Mouse (Mus musculus) large intestine, adult 2 months (tissue): ENCODE results near the gene Trappc6a. TPM values are rescaled to one million over a fixed set of nuclear protein-coding genes. Genes with fewer than 3 reads are reported as not detected.

ENCODE experiments used
- DNase-seq: peaks from one replicate; pipeline ENCODE4 v3.0.0-alpha.2; 2012; ENCODE audit warnings: low read depth, low spot score
- WGBS: fragments of 180-500 bp; shearing (Covaris S2); methylation state at CpG from one replicate; pipeline ENCODE4 v1.1.7; 2018; 5-methylcytosine and 5-hydroxymethylcytosine counted together
- polyA plus RNA-seq: library from polyadenylated mRNA; depleted of rRNA; stranded (reverse); fragments of >200 nt; gene quantifications from 2 replicates; pipeline ENCODE4 v1.2.3, GENCODE M21; 2012

Trappc6a gene
- polyA plus RNA-seq, 1 experiment: 108 TPM

DNA sequence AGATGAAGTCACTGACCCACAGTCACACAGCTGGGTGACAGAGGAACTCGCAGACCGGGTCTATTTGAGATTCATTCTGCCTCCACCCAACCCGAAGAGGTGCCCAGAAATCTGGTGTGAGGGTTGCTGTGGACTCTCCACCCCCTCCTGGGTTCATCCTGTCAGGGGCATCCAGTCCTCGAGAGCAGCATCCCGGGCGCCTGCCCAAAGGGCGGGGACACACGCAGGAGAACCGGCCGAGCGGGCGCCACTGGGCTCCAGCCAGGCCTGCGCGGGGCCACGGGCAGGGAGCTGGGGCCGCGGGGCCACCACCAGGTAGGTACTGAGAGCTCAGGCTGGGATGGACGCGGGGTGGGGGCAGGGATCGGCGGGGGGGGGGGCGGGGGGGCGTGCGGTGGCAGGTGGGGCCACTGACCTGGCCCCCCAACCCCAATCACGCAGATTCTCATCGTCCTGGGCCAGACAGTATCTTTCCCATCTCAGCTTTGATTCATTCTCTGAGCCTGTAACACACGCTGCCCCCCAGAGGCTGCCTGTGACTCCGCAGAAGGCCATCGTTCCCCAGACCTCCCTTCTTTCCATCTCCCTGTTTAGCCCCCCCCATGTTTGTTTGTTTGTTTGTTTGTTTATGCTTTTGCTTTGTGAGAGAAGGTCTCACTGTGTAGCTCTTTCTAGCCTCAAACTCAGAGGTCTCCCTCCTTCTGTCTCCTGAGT lies 9.6 kb downstream of the Trappc6a start, which contains the start of gene Nkpd1:
Gene Nkpd1, plus strand, starts transcription at position 187 of the 714 bp plus-strand sequence.
- WGBS: under 1% methylated on average over 20 of the region's 29 CpGs
- DNase-seq: no peak

DNA sequence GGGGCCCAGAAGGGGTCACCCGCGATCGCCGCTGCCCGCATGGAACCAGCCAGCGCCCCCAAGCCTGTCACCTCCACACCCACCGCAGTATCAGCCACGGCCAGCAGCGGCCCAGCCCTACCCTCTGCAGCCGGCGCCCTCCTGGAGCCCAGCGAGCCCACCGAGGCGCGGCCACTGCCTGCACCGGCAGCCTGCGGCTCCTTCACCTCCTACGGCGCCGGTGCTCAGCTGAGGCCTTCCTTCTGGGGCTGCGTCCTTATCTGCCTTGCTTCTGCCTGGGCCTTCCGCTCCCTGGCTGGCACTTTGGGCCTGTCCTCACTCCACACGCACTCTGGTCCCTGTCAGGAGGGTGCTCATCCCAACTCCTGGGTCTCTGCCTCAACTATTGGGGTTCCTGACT lies 11.8 kb downstream of the Trappc6a start:
- DNase-seq: no peak
- 20% methylated on average over 23 of the region's 23 CpGs for WGBS

DNA sequence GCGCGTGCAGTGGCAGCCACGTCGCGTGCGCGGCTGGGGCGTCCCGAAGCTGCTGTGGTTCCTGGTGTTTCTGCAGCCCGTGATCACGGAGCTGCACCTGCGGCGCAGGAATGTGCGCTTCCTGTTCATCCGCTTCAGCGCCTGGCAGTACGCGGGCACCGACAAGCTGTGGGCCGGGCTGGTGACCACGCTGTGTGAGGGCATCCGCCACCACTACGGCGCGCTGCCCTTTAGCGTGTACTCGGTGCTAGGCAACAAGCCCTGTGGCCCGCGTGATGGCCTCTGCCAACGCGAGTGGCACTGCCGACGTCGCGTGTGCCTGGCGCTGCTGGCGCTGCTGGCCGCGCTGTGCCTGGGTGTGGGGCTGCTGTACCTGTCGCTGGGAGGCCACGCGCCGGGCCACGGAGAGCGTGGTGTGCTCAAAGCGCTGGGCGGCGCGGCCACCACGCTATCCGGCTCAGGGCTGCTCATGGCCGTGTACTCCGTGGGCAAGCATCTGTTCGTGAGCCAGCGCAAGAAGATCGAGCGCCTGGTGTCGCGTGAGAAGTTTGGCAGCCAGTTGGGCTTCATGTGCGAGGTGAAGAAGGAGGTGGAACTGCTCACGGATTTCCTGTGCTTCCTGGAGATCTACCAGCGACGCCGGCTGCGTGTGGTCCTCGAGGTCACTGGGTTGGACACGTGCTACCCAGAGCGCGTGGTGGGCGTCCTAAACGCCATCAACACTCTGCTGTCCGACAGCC lies 15.0 kb downstream of the Trappc6a start:
- no peak for DNase-seq
- 4% methylated on average over 72 of the region's 72 CpGs for WGBS

DNA sequence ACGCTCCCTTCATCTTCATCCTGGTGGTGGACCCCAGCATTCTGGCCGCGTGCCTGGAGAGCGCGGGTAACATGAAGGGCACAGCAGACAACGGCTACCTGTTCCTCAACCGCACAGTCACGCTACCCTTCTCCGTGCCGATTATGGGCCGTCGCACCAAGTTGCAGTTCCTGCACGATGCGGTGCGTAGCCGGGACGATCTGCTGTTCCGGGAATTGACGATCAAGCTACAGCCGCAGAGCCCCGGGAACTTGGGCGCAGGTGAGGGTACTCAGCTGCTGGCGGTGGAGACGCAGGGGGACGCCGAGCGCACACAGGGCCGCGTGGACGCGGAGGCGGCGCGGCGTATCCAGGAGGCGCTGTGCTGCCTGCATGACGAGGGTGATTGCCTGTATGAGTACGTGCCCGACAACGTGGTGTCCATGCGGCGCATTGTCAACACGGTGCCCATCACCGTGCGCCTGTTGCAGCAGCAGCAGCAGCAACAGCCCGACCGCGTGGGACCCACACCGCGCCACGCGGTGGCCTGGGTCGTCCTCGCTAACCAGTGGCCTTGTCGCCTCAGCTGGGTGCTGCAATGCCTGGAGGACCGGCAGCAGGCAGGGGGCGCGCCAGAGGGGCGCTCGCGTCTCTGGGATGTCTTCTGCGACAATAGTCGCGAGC lies 15.7 kb downstream of the Trappc6a start:
- under 1% methylated on average over 64 of the region's 64 CpGs for WGBS
- no peak for DNase-seq

DNA sequence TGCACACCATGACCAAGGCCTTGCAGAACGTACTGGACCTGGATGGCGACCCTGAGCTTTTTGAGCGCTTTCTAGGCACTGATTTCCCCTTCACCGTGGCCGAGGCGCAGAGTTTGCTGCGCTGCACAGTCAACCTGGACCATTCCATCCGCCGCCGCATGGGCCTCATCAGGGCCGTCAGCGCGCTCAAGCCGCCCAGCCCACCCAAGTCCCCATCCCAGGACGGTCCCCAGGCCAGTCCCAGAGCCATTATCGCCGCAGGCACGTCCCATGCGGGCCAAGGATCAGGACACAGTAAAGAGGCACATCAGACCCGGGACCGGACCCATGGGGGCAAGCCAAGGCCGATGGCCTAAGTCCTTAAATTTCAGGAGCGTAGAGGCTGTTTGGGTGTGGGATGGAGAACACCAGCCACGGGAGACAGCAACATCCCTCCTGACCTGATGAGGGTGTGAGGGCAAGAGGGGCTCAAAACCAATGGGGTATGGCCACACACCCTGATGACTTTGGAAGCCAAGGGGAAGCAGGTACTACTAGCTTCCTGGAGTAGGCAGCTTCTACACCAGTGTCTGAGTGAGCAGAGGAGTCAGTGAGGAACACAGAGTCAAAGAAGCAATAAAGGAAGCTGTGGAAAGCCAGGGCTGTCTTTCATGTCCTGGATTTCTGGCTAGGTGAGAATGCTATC lies 16.4 kb downstream of the Trappc6a start:
- WGBS: 19% methylated on average over 24 of the region's 24 CpGs

DNA sequence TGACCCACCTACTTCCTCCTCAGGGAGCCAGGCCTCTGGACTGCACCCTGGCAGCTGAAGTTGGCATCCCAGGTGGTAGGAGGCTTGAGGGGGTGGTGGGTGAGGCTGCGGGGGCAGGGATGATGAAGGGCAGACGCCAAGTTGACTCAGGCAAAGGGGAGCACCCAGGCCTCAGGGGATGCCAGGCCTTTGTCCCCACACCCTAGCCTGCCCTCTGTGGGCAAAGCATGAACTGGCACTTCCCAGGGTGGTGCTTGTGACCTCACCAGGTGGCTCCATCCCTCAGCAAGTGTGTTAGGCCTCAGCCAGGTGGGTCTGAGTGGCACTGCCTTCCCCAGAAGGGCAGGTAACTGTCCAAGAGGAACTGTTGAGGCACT lies 16.9 kb downstream of the Trappc6a start:
- WGBS: 44% methylated on average over 2 of the region's 2 CpGs
- no peak for DNase-seq

More for the DNA sequence above, 16.4 kb downstream of the Trappc6a start:
- DNase-seq: no peak

DNA sequence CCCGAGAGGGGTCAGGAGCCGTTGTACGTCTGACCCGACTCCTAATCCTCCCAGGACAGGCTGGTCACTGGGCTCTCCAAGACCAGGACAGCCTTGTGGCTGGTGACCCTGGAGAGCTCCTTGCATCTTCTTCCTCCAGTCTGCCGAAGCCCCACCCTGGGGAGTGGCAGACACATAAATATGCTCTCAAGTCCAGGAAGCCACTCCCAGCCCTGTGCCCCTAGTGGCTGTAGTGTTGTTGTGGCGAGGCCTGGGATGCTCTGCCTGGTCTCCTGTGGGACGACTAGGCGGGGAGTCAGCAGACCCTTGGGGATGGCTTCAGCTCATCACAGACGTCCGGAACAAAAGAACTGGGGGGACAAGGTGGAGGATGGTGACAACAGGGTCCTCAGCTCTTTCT lies 22.9 kb downstream of the Trappc6a start:
- 37% methylated on average over 10 of the region's 10 CpGs for WGBS

DNA sequence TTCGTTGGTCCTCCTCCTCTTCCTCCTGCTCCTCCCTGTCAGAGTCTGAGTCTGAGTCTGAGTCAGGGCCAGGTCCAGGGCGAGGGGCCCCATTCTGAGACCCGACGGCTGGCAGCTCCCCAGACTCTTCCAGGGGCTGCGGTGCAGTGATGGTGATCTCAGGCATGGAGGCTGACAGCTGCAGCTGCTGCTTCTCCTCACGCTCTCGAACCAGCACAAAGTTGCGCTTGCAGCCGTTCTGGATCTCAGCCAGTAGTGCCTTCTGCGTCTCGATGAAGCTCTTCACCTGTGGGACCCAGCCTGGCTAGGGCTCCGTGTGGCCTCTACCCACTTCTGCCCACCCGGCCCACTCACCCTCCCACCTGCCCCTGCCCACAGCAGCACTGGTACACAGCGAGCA lies 24.0 kb downstream of the Trappc6a start:
- 81% methylated on average over 14 of the region's 14 CpGs for WGBS
- no peak for DNase-seq

More for the DNA sequence above, 22.9 kb downstream of the Trappc6a start:
- peak; percentile 72 for DNase-seq

DNA sequence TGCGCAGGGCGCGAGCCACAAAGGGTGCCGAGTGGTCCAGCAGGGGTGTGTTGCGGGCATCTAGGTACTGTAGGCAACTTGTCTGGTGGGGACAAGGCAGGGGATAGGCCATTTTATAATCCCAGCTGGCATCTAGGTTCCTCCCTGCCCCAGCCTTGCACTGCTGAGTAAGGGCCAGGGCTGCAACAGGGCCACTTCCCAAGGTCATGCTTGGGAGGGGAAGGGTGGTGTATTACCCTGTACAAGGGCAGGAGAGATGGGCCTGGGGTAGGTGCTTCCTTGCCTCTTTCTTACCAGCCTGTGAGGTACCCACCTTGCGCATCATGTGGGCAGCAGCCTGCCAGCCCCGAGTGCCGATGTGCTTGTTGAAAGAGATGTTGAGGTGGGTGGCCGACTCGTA lies 26.5 kb downstream of the Trappc6a start:
- DNase-seq: no peak
- WGBS: 93% methylated on average over 10 of the region's 10 CpGs

DNA sequence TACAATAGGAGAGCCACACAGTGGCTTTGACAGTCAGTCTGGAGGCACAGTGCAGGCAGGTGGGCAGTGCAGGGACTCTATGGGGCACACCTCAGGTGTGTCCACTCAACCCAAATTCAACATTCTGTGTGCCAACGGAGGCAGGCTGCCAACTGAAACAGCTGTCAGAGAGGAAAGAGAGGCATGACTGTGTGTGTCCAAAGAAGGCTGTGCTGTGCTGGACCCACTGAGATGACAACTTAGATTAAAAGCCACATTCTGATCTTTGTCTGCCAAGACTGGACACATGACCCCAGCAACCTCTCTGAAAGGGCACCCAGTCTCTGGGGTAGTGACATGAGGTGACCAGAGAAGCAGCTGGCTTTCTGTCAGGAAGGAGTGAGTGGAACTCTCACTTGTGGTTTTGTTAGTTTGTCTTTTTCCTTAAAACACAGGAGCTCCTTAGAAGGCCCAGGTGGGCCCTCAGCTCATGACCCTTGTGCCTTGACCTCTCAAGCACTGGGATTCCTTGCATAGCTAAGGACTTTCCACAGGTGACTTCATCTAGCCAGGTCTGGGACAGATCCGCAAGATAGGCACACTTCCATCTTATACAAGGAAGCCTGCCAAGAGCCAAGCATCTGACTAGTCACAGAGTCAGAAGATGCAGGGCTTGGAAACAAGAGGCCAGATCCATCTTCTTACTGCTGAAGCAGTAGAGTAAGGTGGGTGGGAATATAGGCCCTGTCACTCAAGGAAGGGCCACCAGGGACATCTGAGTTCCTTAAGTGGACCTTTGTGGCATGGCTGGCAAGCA lies 32.8 kb downstream of the Trappc6a start:
- 49% methylated on average over 2 of the region's 2 CpGs for WGBS
- DNase-seq: no peak

DNA sequence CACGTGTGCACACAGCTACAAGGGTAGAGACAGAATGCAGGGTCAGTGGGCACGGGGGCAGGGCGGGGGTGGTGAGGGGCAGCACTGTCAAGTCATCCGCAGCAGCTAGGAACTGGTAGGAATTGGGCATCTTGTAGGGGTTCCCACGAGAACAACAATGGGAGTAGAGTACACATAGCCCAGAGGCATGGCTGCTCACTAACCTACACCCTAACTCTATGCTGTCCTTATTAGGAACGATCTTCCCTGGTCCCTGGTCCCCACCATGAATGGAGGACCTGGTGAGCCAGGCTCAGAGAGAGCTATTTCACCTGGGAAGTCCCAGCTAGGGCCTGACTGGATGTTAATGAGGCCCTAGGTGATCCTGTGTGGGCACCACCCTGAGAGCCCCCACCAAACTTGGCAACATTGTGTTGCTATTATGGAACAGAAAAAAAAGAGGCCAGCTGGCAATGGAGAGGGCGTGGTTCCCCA lies 33.5 kb downstream of the Trappc6a start:
- no peak for DNase-seq
- WGBS: 59% methylated on average over 7 of the region's 7 CpGs

DNA sequence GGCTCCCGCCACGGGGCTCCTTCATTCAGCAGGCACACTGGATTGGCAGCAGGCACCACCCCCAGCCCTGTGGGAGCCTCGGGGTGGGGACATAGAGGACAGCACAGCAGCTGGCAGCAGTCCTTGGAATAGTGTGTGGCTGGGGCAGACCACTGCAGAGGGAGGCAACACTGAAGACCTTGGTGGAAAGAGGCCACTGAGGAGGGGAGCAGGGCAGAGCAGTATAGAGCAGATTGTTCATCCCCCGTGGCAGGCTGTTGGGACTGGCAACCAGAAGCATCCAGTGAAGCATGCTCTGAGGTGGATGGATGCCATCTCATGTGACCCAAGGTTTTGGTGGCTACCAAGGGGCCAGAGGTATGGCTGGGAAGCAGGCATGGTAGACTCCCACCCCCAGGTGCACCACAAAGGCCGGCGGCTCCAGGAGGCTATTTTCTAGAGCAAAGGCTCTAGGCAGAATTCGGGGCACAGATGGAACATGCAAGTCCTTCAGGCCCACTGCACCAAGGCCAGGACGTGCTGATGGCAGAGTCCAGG lies 34.0 kb downstream of the Trappc6a start:
- WGBS: 44% methylated on average over 8 of the region's 8 CpGs
- DNase-seq: no peak

DNA sequence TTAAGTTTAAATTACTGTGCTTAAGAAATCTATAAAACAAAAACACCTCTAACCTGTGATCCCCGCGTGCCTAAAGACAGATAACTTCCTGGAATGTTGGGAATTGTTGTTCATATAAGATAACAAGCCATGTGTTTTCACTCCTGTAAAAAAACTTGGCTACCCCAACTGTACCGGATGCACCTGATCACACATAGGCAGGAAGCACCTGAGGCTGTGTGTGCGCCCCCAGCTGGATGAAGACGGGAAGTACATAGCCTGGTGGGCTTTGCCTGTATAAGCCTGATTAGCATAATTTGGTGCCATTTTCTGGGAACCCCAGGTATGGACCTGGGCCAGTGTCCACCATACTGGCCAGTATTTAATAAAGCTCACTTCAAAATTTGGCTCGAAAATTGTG lies 35.4 kb downstream of the Trappc6a start:
- WGBS: 22% methylated on average over 6 of the region's 6 CpGs
- no peak for DNase-seq

DNA sequence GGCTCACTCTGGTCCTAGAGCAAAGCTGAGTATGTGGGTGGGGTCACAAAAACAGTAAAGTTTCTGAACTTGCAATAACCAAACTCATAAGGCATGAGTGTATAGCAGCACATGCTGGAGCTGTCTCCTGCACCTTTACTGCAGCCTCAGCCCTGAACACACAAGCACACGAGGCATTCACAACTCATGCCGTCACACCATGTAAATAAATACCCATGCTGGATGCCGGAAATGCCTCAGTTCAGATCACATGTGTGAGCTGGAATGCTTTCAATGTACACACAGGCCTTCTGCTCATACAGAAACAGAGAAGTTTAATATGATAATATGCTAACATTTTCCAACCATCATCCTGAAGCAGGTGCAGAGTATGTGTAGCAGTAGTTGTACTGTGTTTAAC lies 37.8 kb downstream of the Trappc6a start:
- WGBS: 14% methylated on average over 3 of the region's 3 CpGs
- no peak for DNase-seq

DNA sequence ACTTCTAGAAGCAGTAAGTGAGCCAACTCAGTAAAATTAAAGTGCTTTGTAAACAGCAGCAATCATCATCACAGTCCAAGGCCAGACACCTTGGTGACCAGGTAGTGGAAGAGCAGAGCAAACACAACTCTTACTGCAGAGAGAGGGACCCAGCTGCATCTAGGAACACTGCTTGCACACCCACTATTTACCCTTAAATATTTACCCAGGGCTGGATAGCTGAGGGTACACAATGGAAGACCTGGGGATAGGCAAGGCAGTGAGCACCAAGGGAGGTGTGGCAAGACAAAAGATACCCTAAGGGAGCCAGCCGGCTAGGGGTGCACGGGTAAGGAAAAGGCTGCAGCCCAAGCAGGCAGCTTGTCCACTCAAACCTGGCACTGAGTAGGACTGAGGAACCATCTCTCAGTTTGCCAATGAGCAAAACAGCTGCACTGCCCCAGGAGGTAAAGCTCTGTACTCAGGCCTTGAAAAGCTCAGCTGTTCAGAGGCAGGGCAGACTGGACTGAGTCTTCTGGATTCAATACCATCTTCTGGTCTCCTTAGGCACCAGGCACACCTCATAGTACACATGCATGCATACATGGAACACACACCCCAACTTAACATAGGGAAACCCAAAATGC lies 39.3 kb downstream of the Trappc6a start:
- 38% methylated on average over 2 of the region's 2 CpGs for WGBS
- no peak for DNase-seq

DNA sequence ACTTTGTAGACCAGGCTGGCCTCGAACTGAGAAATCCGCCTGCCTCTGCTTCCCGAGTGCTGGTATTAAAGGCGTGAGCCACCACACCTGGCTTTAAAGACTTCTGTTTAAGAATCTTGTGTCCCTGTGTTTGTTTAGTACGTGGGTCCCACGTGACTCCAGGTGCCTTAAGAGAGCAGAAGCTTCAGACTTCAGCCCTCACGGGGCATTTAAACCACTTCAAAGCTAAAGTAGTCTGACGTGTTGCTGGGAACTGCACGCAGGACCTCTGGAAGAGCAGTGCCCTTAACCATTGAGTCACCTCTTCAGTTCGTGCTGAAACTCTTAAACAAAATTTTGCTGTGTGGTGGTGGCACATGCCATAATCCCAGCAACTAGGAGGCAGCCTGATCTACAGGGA lies 41.2 kb downstream of the Trappc6a start:
- DNase-seq: no peak
- whole genome bisulfite sequencing: 39% methylated on average over 10 of the region's 10 CpGs

DNA sequence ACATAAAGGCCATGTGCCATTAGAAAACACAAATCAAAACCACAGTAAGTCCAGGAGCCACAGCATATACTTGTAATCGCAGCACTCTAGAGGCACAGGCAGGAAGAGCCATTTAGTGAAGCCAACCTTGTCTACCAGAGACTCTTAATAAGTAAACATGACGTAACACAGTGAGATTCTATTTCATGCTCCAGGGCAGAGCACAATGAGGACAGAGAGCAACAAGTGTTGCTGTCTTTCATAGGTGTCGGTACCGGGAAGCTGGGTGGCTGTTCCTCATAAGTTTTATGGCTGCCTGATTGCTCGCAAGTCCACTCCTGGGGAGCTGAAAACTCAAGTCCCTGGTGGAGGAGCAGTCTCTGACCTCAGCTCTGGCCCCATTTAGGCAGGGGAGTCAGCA lies 43.4 kb downstream of the Trappc6a start:
- 25% methylated on average over 5 of the region's 5 CpGs for WGBS
- no peak for DNase-seq

DNA sequence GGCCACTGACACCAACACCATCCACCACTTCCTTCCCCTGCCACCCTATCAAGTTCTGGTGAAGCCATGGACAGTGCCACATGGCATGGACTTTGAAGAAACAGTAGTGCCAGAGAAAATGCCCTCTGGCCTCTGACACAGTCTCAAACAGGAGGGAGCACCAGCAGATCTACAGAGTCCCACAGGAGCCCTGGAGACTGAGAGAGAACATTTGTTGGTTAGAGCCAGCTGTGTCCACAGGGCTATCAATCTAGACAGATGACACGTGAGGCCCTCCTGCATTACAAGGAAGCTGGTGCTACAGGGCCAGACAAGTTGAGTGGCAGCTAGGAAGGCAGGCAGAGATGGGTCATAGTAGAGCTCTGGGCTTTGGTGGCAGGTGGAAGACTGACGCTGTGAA lies 44.2 kb downstream of the Trappc6a start:
- DNase-seq: no peak
- 31% methylated on average over 2 of the region's 2 CpGs for WGBS

DNA sequence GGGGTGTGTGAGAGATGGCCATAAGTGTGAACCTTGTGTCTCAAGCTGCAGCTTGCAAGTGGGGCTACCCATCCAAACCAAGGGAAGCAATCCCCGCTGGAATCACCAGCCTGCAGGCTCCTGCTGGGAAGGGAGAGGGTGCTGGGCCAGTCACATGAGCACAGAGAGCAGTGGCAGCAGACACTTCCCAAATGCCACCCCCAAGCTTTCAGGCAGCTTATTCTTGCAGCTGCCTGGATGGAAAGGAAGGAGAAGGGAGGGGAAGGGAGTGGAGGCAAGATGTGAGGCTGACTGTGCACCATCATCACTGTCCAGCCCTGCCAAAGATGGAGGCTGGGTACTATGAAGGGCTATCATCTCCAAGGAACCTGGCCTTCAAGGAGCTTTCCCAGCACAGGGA lies 46.0 kb downstream of the Trappc6a start:
- no peak for DNase-seq
- WGBS: 87% methylated on average over 1 of the region's 1 CpGs
